Mouse (Mus musculus) urinary bladder, adult 18-20 months (tissue): ENCODE measurements around the gene Lrrfip1.

ENCODE experiments used
- DNase-seq, 2 experiments: peaks; one replicate each; pipeline ENCODE4 v3.0.0; 2022; ENCODE audit warnings: low spot score in 2 of 2, mixed read lengths in 2 of 2

Lrrfip1 gene

GRCm38 (mm10) chr1:91128849-91129248 is 130.3 kb downstream of the Lrrfip1 start:
- DNase-seq, result no peak

- DNase-seq, result no peak
Observed at GRCm38 (mm10) chr1:91137036-91137435, 138.5 kb downstream of the Lrrfip1 start.

- no peak for DNase-seq
Observed at GRCm38 (mm10) chr1:91144813-91145212, 146.3 kb downstream of the Lrrfip1 start, which contains the start of gene Rbm44. Gene Rbm44 (plus strand): TSS chr1:91145089.

- DNase-seq, result no peak
Observed at GRCm38 (mm10) chr1:91151509-91151908, 153.0 kb downstream of the Lrrfip1 start.

GRCm38 (mm10) chr1:91166798-91167197 is 168.3 kb downstream of the Lrrfip1 start:
- DNase-seq, result no peak

- no peak for DNase-seq
Observed at GRCm38 (mm10) chr1:91169157-91169556, 170.6 kb downstream of the Lrrfip1 start.

GRCm38 (mm10) chr1:91174796-91175195 is 176.3 kb downstream of the Lrrfip1 start:
- DNase-seq, result no peak

- DNase-seq, result no peak
Observed at GRCm38 (mm10) chr1:91176026-91176425, 177.5 kb downstream of the Lrrfip1 start.

GRCm38 (mm10) chr1:91176871-91177270 is 178.3 kb downstream of the Lrrfip1 start:
- no peak for DNase-seq
